Mouse (Mus musculus) left cerebral cortex, postnatal 4 days (tissue): Measurements from ENCODE around the gene Ntf3. TPM values are rescaled to one million over a fixed set of nuclear protein-coding genes. Genes with fewer than 3 reads are reported as not detected.

ENCODE experiments used
- DNase-seq: peaks from one replicate; pipeline ENCODE4 v3.0.0-alpha.2; 2022
- intact Hi-C: fragments of 180-260 bp; cut with DNase I; formaldehyde crosslinking; loops from one replicate; pipeline ENCODE4 v1.15.1; 2025
- total RNA-seq, 2 experiments: library from RNA; stranded (reverse); gene quantifications; 2 replicates each; pipeline ENCODE4 v1.2.3; 2021

The Ntf3 gene
- total RNA-seq, 2 experiments from 2014 or later = 10.0 to 13.3 TPM

DNA sequence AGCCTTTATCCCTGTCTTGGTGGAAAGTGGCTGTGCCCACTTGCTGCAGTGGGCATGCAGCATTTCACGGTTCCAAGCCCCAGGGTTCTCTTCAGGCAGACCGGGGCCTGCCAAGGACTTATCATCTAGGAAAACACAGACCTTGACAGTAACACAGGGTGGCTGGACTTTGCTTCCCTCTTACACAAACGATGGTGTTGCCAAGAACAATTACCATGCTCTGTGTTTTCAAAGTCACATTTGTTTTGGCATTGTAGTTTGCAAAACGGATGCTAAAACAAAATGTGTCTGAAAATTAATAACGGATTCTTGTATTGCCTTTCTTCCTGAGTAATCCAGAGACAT lies 6.7 kb downstream of the Ntf3 start:
- intact Hi-C loops = no loop called here
- DNase-seq = no peak

DNA sequence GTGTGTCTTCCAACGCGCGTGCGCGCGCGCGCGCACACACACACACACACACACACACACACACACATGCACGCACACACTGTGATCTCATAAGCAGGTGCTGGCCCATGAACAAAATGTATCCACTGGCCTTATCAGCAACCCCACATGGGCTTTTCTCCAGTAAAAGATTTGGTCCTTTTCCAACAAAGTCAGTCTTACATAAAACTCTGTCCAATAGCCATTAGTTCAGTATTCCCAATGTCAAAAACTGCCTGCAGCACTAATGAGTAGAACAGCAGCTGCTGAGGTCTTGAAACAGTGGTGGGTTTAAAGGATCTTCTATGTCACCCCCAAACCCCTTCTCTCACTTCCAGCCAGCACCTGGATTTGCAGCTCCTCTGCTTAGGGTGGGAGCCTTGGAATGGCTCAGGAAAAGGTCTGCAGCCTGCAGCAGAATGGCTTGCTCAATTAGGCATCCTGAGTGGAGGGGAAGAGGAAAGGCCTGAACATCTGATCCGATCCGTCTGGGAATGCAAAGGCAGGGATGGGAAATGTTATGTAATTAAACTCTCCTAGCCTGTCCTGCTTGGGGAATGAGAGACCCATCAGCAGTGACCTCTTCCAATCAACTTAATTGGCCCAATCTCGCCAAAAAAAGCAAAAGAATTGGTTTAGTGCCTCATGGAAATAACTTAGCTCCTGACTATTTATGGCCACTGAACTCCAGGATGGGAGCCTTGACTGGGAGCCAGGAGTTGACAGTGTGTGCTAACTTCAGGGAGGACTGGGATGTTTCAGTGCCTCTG lies 7.2 kb downstream of the Ntf3 start:
- intact Hi-C loops = loop anchor here (10.0 kb wide), 1 partner anchor 395 kb away; no protein-coding TSS in a partner anchor
- no peak for DNase-seq

GRCm38 (mm10) chr6:126155928-126156327 lies 10.8 kb downstream of the Ntf3 start:
- intact Hi-C loops = loop anchor here (10.0 kb wide), 1 partner anchor 399 kb away; no protein-coding TSS in a partner anchor
- DNase-seq = no peak

DNA sequence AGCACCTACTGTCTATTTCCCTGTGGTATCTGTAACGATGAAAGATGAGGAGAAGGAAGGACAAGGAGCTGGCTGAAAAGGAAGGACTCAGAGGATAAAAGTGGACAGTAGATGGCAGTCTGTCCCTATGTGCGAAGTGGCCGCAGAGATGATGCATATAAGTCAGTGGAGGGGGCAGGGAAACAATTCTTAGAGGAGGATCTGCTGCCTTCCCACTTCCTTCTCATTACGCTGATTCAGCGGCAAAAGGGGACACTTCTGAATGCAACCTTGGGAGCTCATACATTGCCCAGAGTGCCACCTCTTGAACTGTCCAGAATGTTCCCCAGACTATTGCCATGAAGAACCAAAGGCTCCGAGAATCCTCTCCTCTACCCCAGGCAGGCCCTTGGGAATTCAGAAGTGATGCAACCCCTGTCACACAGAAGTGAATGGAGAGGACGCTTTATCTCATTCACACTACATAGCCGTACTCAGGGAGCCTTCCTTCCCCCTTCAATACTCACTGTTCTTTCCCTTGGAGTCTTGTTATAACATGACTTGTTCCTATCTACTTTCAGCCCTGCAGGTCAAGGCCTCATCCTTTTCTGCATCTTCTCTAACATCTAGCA lies 12.2 kb downstream of the Ntf3 start:
- intact Hi-C loops = loop anchor here (10.0 kb wide), 1 partner anchor 400 kb away; no protein-coding TSS in a partner anchor
- peak; percentile 35 for DNase-seq

GRCm38 (mm10) chr6:126153154-126153553 lies 13.6 kb downstream of the Ntf3 start:
- intact Hi-C loops = loop anchor here (10.0 kb wide), 1 partner anchor 402 kb away; no protein-coding TSS in a partner anchor
- no peak for DNase-seq

GRCm38 (mm10) chr6:126143659-126144058 lies 23.1 kb downstream of the Ntf3 start:
- DNase-seq = no peak
- intact Hi-C loops = no loop called here

- intact Hi-C loops = no loop called here
Measured at GRCm38 (mm10) chr6:126142741-126143140, 24.0 kb downstream of the Ntf3 start.

GRCm38 (mm10) chr6:126142021-126142554 lies 24.6 kb downstream of the Ntf3 start:
- no peak for DNase-seq
- intact Hi-C loops = no loop called here

More at GRCm38 (mm10) chr6:126142741-126143140, 24.0 kb downstream of the Ntf3 start:
- no peak for DNase-seq

DNA sequence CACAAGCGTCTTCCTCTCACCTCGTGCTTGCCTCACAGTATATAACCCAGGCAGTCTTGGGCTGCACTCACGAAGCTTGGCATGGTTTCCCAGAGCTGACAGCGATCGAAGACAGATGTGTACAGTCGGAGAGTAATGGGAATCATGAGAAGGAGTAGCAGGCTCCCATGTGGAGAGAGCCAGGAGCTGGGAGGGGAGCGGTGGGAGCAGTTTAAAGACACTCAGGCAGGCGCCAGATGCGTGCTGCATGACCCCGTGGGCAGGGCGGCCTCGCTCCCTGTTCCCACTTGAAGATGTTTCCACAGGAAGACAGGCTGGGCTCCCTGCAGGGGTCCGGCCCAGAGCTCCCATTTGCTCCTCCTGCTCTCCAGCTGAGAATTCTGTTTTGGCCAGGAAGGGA lies 25.2 kb downstream of the Ntf3 start:
- intact Hi-C loops = no loop called here
- DNase-seq = no peak

DNA sequence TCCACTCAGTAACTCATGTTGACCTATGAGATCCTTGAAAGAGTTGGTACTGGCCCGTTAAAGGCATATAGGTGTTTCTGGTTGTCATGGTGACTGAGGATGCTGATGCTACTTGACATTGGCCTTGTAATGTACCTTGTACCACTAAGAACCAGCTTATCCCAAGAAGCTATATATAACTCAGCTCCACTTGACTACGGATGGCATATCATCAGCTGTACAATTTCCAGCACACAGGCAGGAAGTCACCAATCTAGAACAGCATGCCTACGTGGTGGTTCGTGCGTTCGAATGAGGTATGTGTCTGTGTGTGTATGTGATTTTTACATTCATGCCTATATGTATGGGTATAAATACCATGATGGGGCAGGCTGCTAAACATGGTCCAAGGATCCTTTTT lies 25.7 kb downstream of the Ntf3 start:
- intact Hi-C loops = no loop called here

DNA sequence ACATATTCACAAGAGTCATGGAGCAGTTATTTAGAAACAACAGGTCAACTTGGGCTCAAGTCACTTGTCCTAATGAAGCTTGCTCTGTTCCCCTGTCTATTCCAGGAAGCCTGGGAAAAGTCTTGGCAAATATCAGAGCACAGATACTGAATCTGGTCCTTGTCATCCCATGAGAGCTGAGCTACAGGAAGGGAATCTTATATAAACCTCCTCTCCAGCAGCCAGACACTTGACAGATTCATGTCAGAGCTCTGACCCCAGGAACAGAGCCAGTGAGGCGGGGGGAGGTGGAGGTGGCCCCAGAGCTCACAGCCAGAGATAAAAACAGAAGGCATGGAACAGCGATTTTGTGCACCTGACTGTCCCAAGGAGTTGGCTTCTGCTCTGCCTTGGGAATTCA lies 26.3 kb downstream of the Ntf3 start:
- DNase-seq = no peak
- intact Hi-C loops = no loop called here

More for the DNA sequence above, 25.7 kb downstream of the Ntf3 start:
- no peak for DNase-seq

DNA sequence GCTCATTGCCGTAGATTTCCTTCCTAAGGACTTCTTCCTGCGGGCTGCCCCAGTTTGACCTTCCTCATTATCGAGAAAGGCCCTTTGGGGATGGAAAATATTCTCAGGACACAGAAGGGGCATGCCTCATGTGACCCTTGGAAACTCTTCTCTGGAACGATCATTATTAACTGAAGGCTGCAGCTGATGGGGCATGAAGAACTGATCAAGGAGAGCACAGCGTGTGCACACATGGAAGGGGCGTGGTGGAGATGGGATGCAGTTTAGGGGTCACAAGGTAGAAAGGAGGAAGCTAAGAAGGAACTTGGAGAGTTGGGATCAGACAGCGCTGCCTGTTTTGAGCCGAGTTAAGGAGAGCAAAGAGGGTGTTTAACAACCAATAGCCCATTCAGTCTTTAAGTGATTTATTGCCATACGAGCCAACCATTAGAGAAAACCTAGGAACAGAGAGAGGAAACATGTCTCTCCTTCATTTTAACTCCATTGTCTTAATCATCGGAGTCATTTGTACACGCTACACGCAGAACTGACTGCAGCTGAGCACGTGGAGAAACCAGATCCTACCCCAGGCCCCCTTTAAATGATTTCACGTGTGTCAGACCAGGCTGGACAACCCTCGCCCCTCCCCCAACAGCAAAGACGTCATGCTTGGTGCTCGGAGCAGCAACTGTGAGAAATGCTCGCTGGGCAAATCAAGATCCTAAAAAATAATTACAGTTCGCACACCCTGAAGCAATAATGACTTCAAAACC lies 32.4 kb downstream of the Ntf3 start:
- intact Hi-C loops = no loop called here

GRCm38 (mm10) chr6:126128238-126128637 lies 38.5 kb downstream of the Ntf3 start:
- no peak for DNase-seq
- intact Hi-C loops = no loop called here

More for the DNA sequence above, 32.4 kb downstream of the Ntf3 start:
- no peak for DNase-seq

DNA sequence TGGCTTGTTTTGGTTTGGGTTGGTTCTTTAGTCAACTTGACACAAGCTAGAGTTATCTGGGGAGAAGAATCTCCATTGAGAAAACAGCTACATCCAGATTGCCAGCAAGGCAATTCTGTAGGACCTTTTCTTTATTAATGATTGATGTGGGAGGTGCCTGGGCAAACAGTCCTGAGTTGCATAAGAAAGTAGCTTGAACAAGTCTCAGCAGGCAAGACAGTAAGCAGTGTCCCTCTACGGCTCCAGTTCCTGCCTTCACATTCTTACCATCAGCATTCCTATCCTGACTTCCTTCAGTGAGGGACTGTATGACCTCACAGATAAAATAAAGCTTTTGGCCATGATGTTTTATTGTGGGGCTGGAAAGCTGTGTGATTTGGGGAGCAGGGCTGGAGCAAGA lies 48.5 kb downstream of the Ntf3 start:
- no peak for DNase-seq
- intact Hi-C loops = no loop called here

- intact Hi-C loops = no loop called here
- no peak for DNase-seq
Measured at GRCm38 (mm10) chr6:126117191-126117590, 49.5 kb downstream of the Ntf3 start.

- no peak for DNase-seq
- intact Hi-C loops = no loop called here
Measured at GRCm38 (mm10) chr6:126114934-126115633, 51.6 kb downstream of the Ntf3 start.

GRCm38 (mm10) chr6:126110892-126111835 lies 55.5 kb downstream of the Ntf3 start:
- no peak for DNase-seq
- intact Hi-C loops = no loop called here

GRCm38 (mm10) chr6:126109184-126109583 lies 57.5 kb downstream of the Ntf3 start:
- no peak for DNase-seq
- intact Hi-C loops = no loop called here

- intact Hi-C loops = no loop called here
Measured at GRCm38 (mm10) chr6:126108771-126109170, 57.9 kb downstream of the Ntf3 start.

More at GRCm38 (mm10) chr6:126108771-126109170, 57.9 kb downstream of the Ntf3 start:
- DNase-seq = no peak
